Mouse (Mus musculus) midbrain, postnatal 0 days (tissue): Measurements from ENCODE around the gene Cyth2. TPM values are rescaled to one million over a fixed set of nuclear protein-coding genes. Genes with fewer than 3 reads are reported as not detected.

Experiments used
- ATAC-seq: fragments of 200-750 bp; cut with Nextera tagmentation; 2 replicates; pipeline ENCODE4 v1.8.0; 2017; ENCODE audit warnings: moderate number of reproducible peaks, mild to moderate bottlenecking, moderate TSS enrichment, moderate library complexity; ENCODE audit not compliant: low FRiP score
- DNase-seq: peaks from one replicate; pipeline ENCODE4 v3.0.0-alpha.2; 2015; ENCODE audit warnings: low spot score
- H3K27ac ChIP-seq: fragments of 300-500 bp; sonication (generic); 2 replicates; pipeline ENCODE4 v1.5.1; 2014; ENCODE audit warnings: low read depth, mild to moderate bottlenecking, low read length, mixed read lengths
- H3K27me3 ChIP-seq: fragments of 300-500 bp; sonication (generic); 2 replicates; pipeline ENCODE4 v1.6.1; 2014; ENCODE audit warnings: low read length, control low read depth, mixed read lengths; ENCODE audit not compliant: insufficient read depth
- H3K36me3 ChIP-seq: fragments of 300-500 bp; sonication (generic); 2 replicates; pipeline ENCODE4 v1.6.1; 2014; ENCODE audit warnings: low read length, control low read depth, mixed read lengths; ENCODE audit not compliant: insufficient read depth
- H3K4me1 ChIP-seq: fragments of 300-500 bp; sonication (generic); 2 replicates; pipeline ENCODE4 v1.6.1; 2014; ENCODE audit warnings: mild to moderate bottlenecking, control low read depth, antibody characterized with exemption, low read length, mixed read lengths; ENCODE audit not compliant: insufficient read depth
- H3K4me2 ChIP-seq: fragments of 300-500 bp; sonication (generic); 2 replicates; pipeline ENCODE4 v1.6.1; 2014; ENCODE audit warnings: low read depth, mild to moderate bottlenecking, low read length, mixed read lengths; ENCODE audit not compliant: poor library complexity, severe bottlenecking
- H3K4me3 ChIP-seq: fragments of 300-500 bp; sonication (generic); 2 replicates; pipeline ENCODE4 v1.5.1; 2014; ENCODE audit warnings: low read depth, mild to moderate bottlenecking, low read length, moderate library complexity
- H3K9ac ChIP-seq: fragments of 300-500 bp; sonication (generic); replicated peaks from 2 replicates; pipeline ENCODE4 v1.6.1; 2014; ENCODE audit warnings: mild to moderate bottlenecking, low read length, moderate library complexity, mixed read lengths; ENCODE audit not compliant: poor library complexity, severe bottlenecking
- H3K9me3 ChIP-seq: fragments of 300-500 bp; sonication (generic); 2 replicates; pipeline ENCODE4 v1.6.1; 2016; ENCODE audit warnings: low read length, control low read depth
- CTCF ChIP-seq: IDR thresholded peaks from 2 replicates; pipeline ENCODE4 v1.5.1; 2016; ENCODE audit warnings: antibody characterized with exemption, mild to moderate bottlenecking
- WGBS: fragments of 180-500 bp; shearing (Covaris S2); extraction: QIAGEN DNeasy Blood & Tissue Kit; methylation state at CpG from one replicate; pipeline ENCODE4 v1.1.7; 2014; 5-methylcytosine and 5-hydroxymethylcytosine counted together
- polyA plus RNA-seq: library from polyadenylated mRNA; unstranded; fragments of >200 nt; fragmentation: Nextera tagmentation; extraction: Ambion mirVana; gene quantifications from 2 replicates; pipeline ENCODE4 v1.2.1, GENCODE M21; 2015
- total RNA-seq: library from RNA; depleted of rRNA; stranded (reverse); fragments of >200 nt; gene quantifications from 2 replicates; pipeline ENCODE4 v1.2.3, GENCODE M21; 2014; rRNA removed

Gene Cyth2
- total and polyA plus RNA-seq, 2 experiments from 2014 or later: 210 to 236 TPM

DNA sequence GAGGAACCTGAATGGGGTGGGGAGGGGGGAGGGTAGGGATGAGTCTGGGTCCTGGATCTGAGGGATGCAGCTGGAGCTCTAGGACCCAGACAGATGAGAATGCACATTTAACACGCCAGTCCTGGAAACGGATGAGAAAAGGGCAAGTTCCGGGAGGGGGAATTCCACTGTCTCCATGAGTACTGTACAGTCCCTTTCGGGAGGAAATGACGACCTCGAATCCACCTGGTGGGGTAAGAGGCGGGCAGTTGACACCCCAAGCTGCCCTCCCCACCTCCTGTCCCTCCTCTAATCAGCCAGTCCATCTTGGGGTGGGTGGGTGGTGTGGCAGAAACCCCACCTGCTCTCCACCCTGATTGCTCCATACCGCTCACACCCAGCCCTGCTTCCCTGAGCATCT is 48.4 kb downstream of the Cyth2 start:
- DNase-seq: no peak
- no peak overlapping the region for H3K4me3 ChIP-seq
- no peak overlapping the region for H3K4me2 ChIP-seq
- no peak for TF ChIP-seq CTCF
- H3K27me3 ChIP-seq: no peaks in the 10 kb centered on the region
- no peaks in the 10 kb centered on the region for H3K36me3 ChIP-seq
- ATAC-seq: no peak
- no peaks in the 10 kb centered on the region for H3K9me3 ChIP-seq
- H3K4me1 ChIP-seq: no peaks in the 10 kb centered on the region
- H3K9ac ChIP-seq: no peak overlapping the region
- 71% methylated on average over 8 of the region's 8 CpGs for WGBS
- H3K27ac ChIP-seq: no peak overlapping the region

DNA sequence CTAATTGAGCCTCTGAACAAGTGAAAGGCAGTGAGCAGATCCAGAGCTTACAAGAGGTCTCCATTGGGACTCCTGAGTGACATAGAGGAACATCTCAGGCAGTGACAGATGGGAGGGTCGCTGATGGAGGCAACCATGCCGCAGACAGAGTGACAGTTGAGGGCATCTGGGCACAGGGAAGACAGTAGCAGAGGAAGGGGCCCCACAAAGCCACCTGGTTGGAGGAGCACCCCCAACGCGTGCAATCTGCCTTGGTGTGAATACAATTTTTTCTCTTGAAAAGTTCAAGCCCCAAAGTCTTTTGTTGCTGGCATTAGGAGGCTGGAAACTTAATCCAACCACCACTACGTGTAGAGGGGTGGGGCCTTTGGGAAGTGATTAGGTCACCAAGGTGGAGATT is 54.2 kb downstream of the Cyth2 start:
- no peak overlapping the region for H3K9ac ChIP-seq
- peaks cover 18% of the 10 kb centered on the region for H3K27me3 ChIP-seq
- H3K4me1 ChIP-seq: no peaks in the 10 kb centered on the region
- TF ChIP-seq CTCF: no peak
- ATAC-seq (no peak), DNase-seq (no peak)
- no peaks in the 10 kb centered on the region for H3K36me3 ChIP-seq
- H3K27ac ChIP-seq: no peak overlapping the region
- no peak overlapping the region for H3K4me2 ChIP-seq
- no peaks in the 10 kb centered on the region for H3K9me3 ChIP-seq
- WGBS: 70% methylated on average over 5 of the region's 5 CpGs
- no peak overlapping the region for H3K4me3 ChIP-seq

DNA sequence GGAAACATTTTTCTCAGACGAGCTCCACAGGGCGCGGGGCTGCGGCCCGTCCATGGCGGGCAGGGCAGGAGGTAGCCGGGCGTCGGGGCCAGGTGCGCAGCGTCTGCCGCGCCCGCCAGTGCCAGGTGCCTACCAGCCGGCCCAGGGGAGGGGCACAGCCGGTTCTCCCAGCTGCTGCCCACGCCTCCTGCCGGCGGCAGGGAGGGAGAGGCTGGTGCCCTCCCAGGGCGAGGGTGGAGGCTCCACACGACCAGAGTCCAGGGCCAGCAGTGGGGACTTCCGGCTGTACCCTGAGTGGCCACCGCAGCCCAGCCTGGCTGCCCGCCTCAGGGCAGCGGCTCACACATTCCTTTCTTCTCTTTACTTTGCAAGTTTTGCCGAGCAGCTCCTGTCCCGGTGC is 55.0 kb downstream of the Cyth2 start:
- H3K9ac ChIP-seq: no peak overlapping the region
- ATAC-seq (no peak), DNase-seq (no peak)
- 10% methylated on average over 27 of the region's 27 CpGs for WGBS
- H3K27ac ChIP-seq: no peak overlapping the region
- H3K4me3 ChIP-seq: no peak overlapping the region
- no peaks in the 10 kb centered on the region for H3K9me3 ChIP-seq
- TF ChIP-seq CTCF: no peak
- H3K4me2 ChIP-seq: peak overlapping the region; percentile 12; the same call in 1 of the 2 replicates
- peaks cover 18% of the 10 kb centered on the region for H3K27me3 ChIP-seq
- no peaks in the 10 kb centered on the region for H3K36me3 ChIP-seq
- H3K4me1 ChIP-seq: no peaks in the 10 kb centered on the region

Other genes with a start within 250 kb of the Cyth2 start
- 12.4 and 14.9 TPM in 2 replicates for gene Bcat2, start 244.4 kb downstream of the Cyth2 start, total RNA-seq
- gene Bcat2, start 244.4 kb downstream of the Cyth2 start, polyA plus RNA-seq: 18.3 and 19.3 TPM in 2 replicates
- gene Fgf21, start 199.1 kb downstream of the Cyth2 start, total RNA-seq: not detected in 2 replicates
- not detected in 2 replicates for gene Fgf21, start 199.1 kb downstream of the Cyth2 start, polyA plus RNA-seq
- not detected in 2 replicates for gene Fut1, start 197.3 kb downstream of the Cyth2 start, total RNA-seq
- gene Fut1, start 197.3 kb downstream of the Cyth2 start, polyA plus RNA-seq: not detected in 2 replicates
- 0.11 TPM in 1 of 2 replicates, not detected in the other for gene Izumo1, start 192.8 kb downstream of the Cyth2 start, total RNA-seq
- 0.11 TPM in 1 of 2 replicates, not detected in the other for gene Izumo1, start 192.8 kb downstream of the Cyth2 start, polyA plus RNA-seq
- gene Rasip1, start 187.1 kb downstream of the Cyth2 start, total RNA-seq: 36.0 and 38.5 TPM in 2 replicates
- 24.0 and 25.1 TPM in 2 replicates for gene Rasip1, start 187.1 kb downstream of the Cyth2 start, polyA plus RNA-seq
- 2.7 and 3.3 TPM in 2 replicates for gene Mamstr, start 174.6 kb downstream of the Cyth2 start, total RNA-seq
- 2.8 and 3.0 TPM in 2 replicates for gene Mamstr, start 174.6 kb downstream of the Cyth2 start, polyA plus RNA-seq
- gene Fut2, start 148.2 kb downstream of the Cyth2 start, total RNA-seq: 0.99 TPM in 1 of 2 replicates, not detected in the other
- gene Fut2, start 148.2 kb downstream of the Cyth2 start, polyA plus RNA-seq: 0.27 and 0.29 TPM in 2 replicates
- 1.3 and 1.4 TPM in 2 replicates for gene Ntn5, start 130.6 kb downstream of the Cyth2 start, total RNA-seq
- gene Ntn5, start 130.6 kb downstream of the Cyth2 start, polyA plus RNA-seq: 0.37 and 0.73 TPM in 2 replicates
- gene Sec1, start 120.2 kb downstream of the Cyth2 start, total RNA-seq: 0.28 and 1.0 TPM in 2 replicates
- 0.37 and 0.79 TPM in 2 replicates for gene Sec1, start 120.2 kb downstream of the Cyth2 start, polyA plus RNA-seq
- gene Car11, start 114.7 kb downstream of the Cyth2 start, total RNA-seq: 118 and 130 TPM in 2 replicates
- gene Car11, start 114.7 kb downstream of the Cyth2 start, polyA plus RNA-seq: 107 and 114 TPM in 2 replicates
- gene Dbp, start 109.5 kb downstream of the Cyth2 start, total RNA-seq: 8.4 and 9.6 TPM in 2 replicates
- gene Dbp, start 109.5 kb downstream of the Cyth2 start, polyA plus RNA-seq: 4.6 and 4.8 TPM in 2 replicates
- 801 and 989 TPM in 2 replicates for gene Rpl18, start 99.1 kb downstream of the Cyth2 start, total RNA-seq
- 473 and 492 TPM in 2 replicates for gene Rpl18, start 99.1 kb downstream of the Cyth2 start, polyA plus RNA-seq
- gene Sphk2, start 96.6 kb downstream of the Cyth2 start, total RNA-seq: 22.4 and 23.5 TPM in 2 replicates
- 15.8 and 18.1 TPM in 2 replicates for gene Sphk2, start 96.6 kb downstream of the Cyth2 start, polyA plus RNA-seq
- 0.14 TPM in 1 of 2 replicates, not detected in the other for gene Fam83e, start 93.4 kb downstream of the Cyth2 start, total RNA-seq
- gene Fam83e, start 93.4 kb downstream of the Cyth2 start, polyA plus RNA-seq: 0.16 and 0.25 TPM in 2 replicates
- not detected in 2 replicates for gene Spaca4, start 88.8 kb downstream of the Cyth2 start, total RNA-seq
- not detected in 2 replicates for gene Spaca4, start 88.8 kb downstream of the Cyth2 start, polyA plus RNA-seq
- gene Lmtk3, start 30.8 kb downstream of the Cyth2 start, total RNA-seq: 170 and 172 TPM in 2 replicates
- 13.7 and 19.1 TPM in 2 replicates for gene Lmtk3, start 30.8 kb downstream of the Cyth2 start, polyA plus RNA-seq
- gene Sult2b1, start 29.9 kb downstream of the Cyth2 start, total RNA-seq: 5.0 and 5.1 TPM in 2 replicates
- 5.6 and 6.1 TPM in 2 replicates for gene Sult2b1, start 29.9 kb downstream of the Cyth2 start, polyA plus RNA-seq
- gene Kcnj14, start 10.2 kb upstream of the Cyth2 start, total RNA-seq: 0.71 and 2.1 TPM in 2 replicates
- gene Kcnj14, start 10.2 kb upstream of the Cyth2 start, polyA plus RNA-seq: 1.5 TPM in 2 replicates
- gene Grwd1, start 16.4 kb upstream of the Cyth2 start, total RNA-seq: 31.3 and 34.2 TPM in 2 replicates
- 48.7 and 52.9 TPM in 2 replicates for gene Grwd1, start 16.4 kb upstream of the Cyth2 start, polyA plus RNA-seq
- 170 and 207 TPM in 2 replicates for gene Kdelr1, start 58.2 kb upstream of the Cyth2 start, total RNA-seq
- gene Kdelr1, start 58.2 kb upstream of the Cyth2 start, polyA plus RNA-seq: 52.0 and 54.8 TPM in 2 replicates
- 51.6 and 51.7 TPM in 2 replicates for gene Grin2d, start 63.8 kb upstream of the Cyth2 start, total RNA-seq
- gene Grin2d, start 63.8 kb upstream of the Cyth2 start, polyA plus RNA-seq: 5.4 and 6.6 TPM in 2 replicates
- gene Syngr4, start 82.1 kb upstream of the Cyth2 start, total RNA-seq: 0.38 TPM in 1 of 2 replicates, not detected in the other
- 0.25 and 0.30 TPM in 2 replicates for gene Syngr4, start 82.1 kb upstream of the Cyth2 start, polyA plus RNA-seq
- 27.4 and 41.6 TPM in 2 replicates for gene Tmem143, start 82.4 kb upstream of the Cyth2 start, total RNA-seq
- 5.5 and 5.6 TPM in 2 replicates for gene Tmem143, start 82.4 kb upstream of the Cyth2 start, polyA plus RNA-seq
- gene Emp3, start 106.8 kb upstream of the Cyth2 start, total RNA-seq: 12.8 and 17.0 TPM in 2 replicates
- gene Emp3, start 106.8 kb upstream of the Cyth2 start, polyA plus RNA-seq: 36.4 and 38.5 TPM in 2 replicates
- 4.2 and 7.2 TPM in 2 replicates for gene Ccdc114, start 109.5 kb upstream of the Cyth2 start, total RNA-seq
- 4.3 and 5.8 TPM in 2 replicates for gene Ccdc114, start 109.5 kb upstream of the Cyth2 start, polyA plus RNA-seq
- 1.3 and 2.1 TPM in 2 replicates for gene Abcc6, start 215.7 kb upstream of the Cyth2 start, total RNA-seq
- 0.43 and 0.89 TPM in 2 replicates for gene Abcc6, start 215.7 kb upstream of the Cyth2 start, polyA plus RNA-seq
- gene Nomo1, start 219.1 kb upstream of the Cyth2 start, total RNA-seq: 44.2 and 56.3 TPM in 2 replicates
- gene Nomo1, start 219.1 kb upstream of the Cyth2 start, polyA plus RNA-seq: 35.8 and 38.7 TPM in 2 replicates